Mouse (Mus musculus) brain, embryonic 14.5 days (tissue): ENCODE data around the gene Thsd4.

Experiments
- CTCF ChIP-seq: fragments of 200-500 bp; IDR thresholded peaks from 2 replicates; pipeline ENCODE4 v1.5.1; 2012; ENCODE audit warnings: inconsistent platforms, mild to moderate bottlenecking, moderate library complexity, borderline replicate concordance; ENCODE audit not compliant: insufficient read depth, insufficient read length; ENCODE audit errors: extremely low read depth
- POLR2A ChIP-seq: fragments of 200-500 bp; IDR thresholded peaks from 2 replicates; pipeline ENCODE4 v1.6.1; 2012; ENCODE audit warnings: mild to moderate bottlenecking, inconsistent platforms, borderline replicate concordance; ENCODE audit not compliant: poor library complexity, insufficient read depth, insufficient read length, severe bottlenecking; ENCODE audit errors: extremely low read depth

DNA sequence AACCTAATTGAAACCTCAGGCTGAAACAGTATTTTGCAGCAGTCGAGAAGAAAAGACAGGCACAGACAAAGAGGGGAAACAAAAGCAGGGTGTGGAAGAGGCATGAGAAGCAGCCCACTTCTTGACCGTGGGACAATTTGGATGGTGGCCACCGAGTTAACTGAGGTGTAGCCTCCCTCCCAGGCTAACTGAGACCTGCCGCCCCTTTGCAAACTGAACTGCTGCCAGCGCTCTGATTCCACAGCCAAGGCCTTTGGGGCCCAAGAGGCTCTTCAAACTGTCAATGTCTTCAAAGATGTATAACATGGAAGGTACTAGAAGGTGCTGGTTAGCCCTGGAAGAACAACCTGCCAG is 254.6 kb downstream of the Thsd4 start:
- no peak for TF ChIP-seq CTCF
- TF ChIP-seq POLR2A: no peak
